Mouse (Mus musculus): ENCODE measurements around the gene Gm49416. TPM values are rescaled to one million over a fixed set of nuclear protein-coding genes. Genes with fewer than 3 reads are reported as not detected.
"Not testable (repeated sequence)": the region's sequence is repeated elsewhere in the genome, so short reads cannot be mapped to it uniquely, and the experiment has no call there.

The Gm49416 gene
- polyA plus RNA-seq, 1 experiment from 2014 or later: 2.5 TPM

- ATAC-seq (ENCODE audit: low FRiP score) (no peak), DNase-seq (ENCODE audit: low spot score) (no peak)
- WGBS: 93% methylated on average over 9 of the region's 9 CpGs
- Histone ChIP-seq H3K36me3 (replicated peaks; ENCODE audit: control insufficient read depth, insufficient read depth) (peaks cover 28% of the 10 kb centered on the region), H3K9ac (no peak overlapping the region), H3K4me1 (replicated peaks; ENCODE audit: control insufficient read depth, insufficient read depth, low read length) (peaks cover 25% of the 10 kb centered on the region), H3K4me3 (replicated peaks; ENCODE audit: low read length) (no peak overlapping the region), H3K27ac (no peak overlapping the region), H3K9me3 (ENCODE audit: control insufficient read depth, low read length) (no peaks in the 10 kb centered on the region), H3K4me2 (replicated peaks) (no peak overlapping the region), H3K27me3 (ENCODE audit: control insufficient read depth, insufficient read depth, low read length) (no peaks in the 10 kb centered on the region)
Measured at GRCm38 (mm10) chr19:8895397-8895960, 6.8 kb downstream of the Gm49416 start.

- not testable (repeated sequence) for H3K9me3 ChIP-seq (ENCODE audit: control insufficient read depth, low read length); DNase-seq (ENCODE audit: low spot score); ATAC-seq (ENCODE audit: low FRiP score); H3K27ac ChIP-seq; H3K27me3 ChIP-seq (ENCODE audit: control insufficient read depth, insufficient read depth, low read length); H3K9ac ChIP-seq; H3K4me3 ChIP-seq (replicated peaks; ENCODE audit: low read length); H3K4me2 ChIP-seq (replicated peaks)
- peaks cover 21% of the 10 kb centered on the region for H3K36me3 ChIP-seq (replicated peaks; ENCODE audit: control insufficient read depth, insufficient read depth)
- peaks cover 25% of the 10 kb centered on the region for H3K4me1 ChIP-seq (replicated peaks; ENCODE audit: control insufficient read depth, insufficient read depth, low read length)
- WGBS: 96% methylated on average over 5 of the region's 5 CpGs
Measured at GRCm38 (mm10) chr19:8896231-8896630, 7.5 kb downstream of the Gm49416 start.

GRCm38 (mm10) chr19:8897211-8897864 is 8.6 kb downstream of the Gm49416 start:
- peaks cover 25% of the 10 kb centered on the region for H3K4me1 ChIP-seq (replicated peaks; ENCODE audit: control insufficient read depth, insufficient read depth, low read length)

GRCm38 (mm10) chr19:8897865-8898495 is 9.3 kb downstream of the Gm49416 start, which contains the start of gene Ganab:
Ganab (plus strand) TSS chr19:8898071.
- no peaks in the 10 kb centered on the region for H3K9me3 ChIP-seq (ENCODE audit: control insufficient read depth, low read length)
- peak within 1 kb of the TSS; percentile 95 for H3K4me2 ChIP-seq (replicated peaks)
- H3K27me3 ChIP-seq (ENCODE audit: control insufficient read depth, insufficient read depth, low read length): no peaks in the 10 kb centered on the region
- H3K27ac ChIP-seq: peak within 1 kb of the TSS; percentile 87
- peaks cover 25% of the 10 kb centered on the region for H3K4me1 ChIP-seq (replicated peaks; ENCODE audit: control insufficient read depth, insufficient read depth, low read length)
- peak within 1 kb of the TSS; percentile 81 for H3K4me3 ChIP-seq (replicated peaks; ENCODE audit: low read length)
- under 1% methylated on average over 53 of the region's 53 CpGs for WGBS
- ATAC-seq (ENCODE audit: low FRiP score) (peak; percentile 99), DNase-seq (ENCODE audit: low spot score) (peak; percentile 95)
- peak within 1 kb of the TSS; percentile 89 for H3K9ac ChIP-seq
- peaks cover 27% of the 10 kb centered on the region for H3K36me3 ChIP-seq (replicated peaks; ENCODE audit: control insufficient read depth, insufficient read depth)

More at GRCm38 (mm10) chr19:8897211-8897864, 8.6 kb downstream of the Gm49416 start:
- 24% methylated on average over 21 of the region's 21 CpGs for WGBS
- H3K4me3 ChIP-seq (replicated peaks; ENCODE audit: low read length): peak overlapping the region; percentile 81
- not testable (repeated sequence) for H3K27me3 ChIP-seq (ENCODE audit: control insufficient read depth, insufficient read depth, low read length); H3K9me3 ChIP-seq (ENCODE audit: control insufficient read depth, low read length); DNase-seq (ENCODE audit: low spot score)
- ATAC-seq (ENCODE audit: low FRiP score): peak; percentile 61
- H3K4me2 ChIP-seq (replicated peaks): peak overlapping the region; percentile 95
- H3K36me3 ChIP-seq (replicated peaks; ENCODE audit: control insufficient read depth, insufficient read depth): peaks cover 21% of the 10 kb centered on the region
- peak overlapping the region; percentile 89 for H3K9ac ChIP-seq
- H3K27ac ChIP-seq: peak overlapping the region; percentile 82

GRCm38 (mm10) chr19:8898576-8898975 is 9.8 kb downstream of the Gm49416 start:
- peaks cover 22% of the 10 kb centered on the region for H3K4me1 ChIP-seq (replicated peaks; ENCODE audit: control insufficient read depth, insufficient read depth, low read length)
- ATAC-seq (ENCODE audit: low FRiP score) (no peak), DNase-seq (ENCODE audit: low spot score) (no peak)
- H3K27me3 ChIP-seq (ENCODE audit: control insufficient read depth, insufficient read depth, low read length): no peaks in the 10 kb centered on the region
- H3K9me3 ChIP-seq (ENCODE audit: control insufficient read depth, low read length): no peaks in the 10 kb centered on the region
- H3K27ac ChIP-seq: peak overlapping the region; percentile 87
- peak overlapping the region; percentile 89 for H3K9ac ChIP-seq
- WGBS: 13% methylated on average over 13 of the region's 13 CpGs
- peak overlapping the region; percentile 95 for H3K4me2 ChIP-seq (replicated peaks)
- H3K36me3 ChIP-seq (replicated peaks; ENCODE audit: control insufficient read depth, insufficient read depth): peaks cover 33% of the 10 kb centered on the region
- H3K4me3 ChIP-seq (replicated peaks; ENCODE audit: low read length): peak overlapping the region; percentile 81

- H3K27ac ChIP-seq: no peak overlapping the region
- H3K9ac ChIP-seq: peak overlapping the region; percentile 89
- H3K27me3 ChIP-seq (ENCODE audit: control insufficient read depth, insufficient read depth, low read length): no peaks in the 10 kb centered on the region
- DNase-seq (ENCODE audit: low spot score): no peak
- no peaks in the 10 kb centered on the region for H3K9me3 ChIP-seq (ENCODE audit: control insufficient read depth, low read length)
- WGBS: 69% methylated on average over 3 of the region's 3 CpGs
- H3K4me1 ChIP-seq (replicated peaks; ENCODE audit: control insufficient read depth, insufficient read depth, low read length): peaks cover 17% of the 10 kb centered on the region
- H3K36me3 ChIP-seq (replicated peaks; ENCODE audit: control insufficient read depth, insufficient read depth): peaks cover 38% of the 10 kb centered on the region
- H3K4me3 ChIP-seq (replicated peaks; ENCODE audit: low read length): peak overlapping the region; percentile 81
- no peak for ATAC-seq (ENCODE audit: low FRiP score)
- H3K4me2 ChIP-seq (replicated peaks): peak overlapping the region; percentile 95
Measured at GRCm38 (mm10) chr19:8899079-8899478, 10.4 kb downstream of the Gm49416 start.

- no peak overlapping the region for H3K4me2 ChIP-seq (replicated peaks)
- ATAC-seq (ENCODE audit: low FRiP score): no peak
- H3K9ac ChIP-seq: no peak overlapping the region
- no peaks in the 10 kb centered on the region for H3K27me3 ChIP-seq (ENCODE audit: control insufficient read depth, insufficient read depth, low read length)
- DNase-seq (ENCODE audit: low spot score): no peak
- H3K4me1 ChIP-seq (replicated peaks; ENCODE audit: control insufficient read depth, insufficient read depth, low read length): peaks cover 9% of the 10 kb centered on the region
- 98% methylated on average over 5 of the region's 5 CpGs for WGBS
- no peaks in the 10 kb centered on the region for H3K9me3 ChIP-seq (ENCODE audit: control insufficient read depth, low read length)
- no peak overlapping the region for H3K27ac ChIP-seq
- H3K4me3 ChIP-seq (replicated peaks; ENCODE audit: low read length): no peak overlapping the region
- peaks cover 62% of the 10 kb centered on the region for H3K36me3 ChIP-seq (replicated peaks; ENCODE audit: control insufficient read depth, insufficient read depth)
Measured at GRCm38 (mm10) chr19:8903412-8903811, 14.7 kb downstream of the Gm49416 start.

GRCm38 (mm10) chr19:8908531-8908930 is 19.8 kb downstream of the Gm49416 start:
- WGBS: 93% methylated on average over 6 of the region's 6 CpGs
- H3K36me3 ChIP-seq (replicated peaks; ENCODE audit: control insufficient read depth, insufficient read depth): peaks cover 99% of the 10 kb centered on the region
- ATAC-seq (ENCODE audit: low FRiP score): no peak
- H3K9ac ChIP-seq: no peak overlapping the region
- no peaks in the 10 kb centered on the region for H3K9me3 ChIP-seq (ENCODE audit: control insufficient read depth, low read length)
- no peak for DNase-seq (ENCODE audit: low spot score)
- H3K4me3 ChIP-seq (replicated peaks; ENCODE audit: low read length): no peak overlapping the region
- no peak overlapping the region for H3K27ac ChIP-seq
- no peaks in the 10 kb centered on the region for H3K4me1 ChIP-seq (replicated peaks; ENCODE audit: control insufficient read depth, insufficient read depth, low read length)
- no peaks in the 10 kb centered on the region for H3K27me3 ChIP-seq (ENCODE audit: control insufficient read depth, insufficient read depth, low read length)
- H3K4me2 ChIP-seq (replicated peaks): no peak overlapping the region

- H3K36me3 ChIP-seq (replicated peaks; ENCODE audit: control insufficient read depth, insufficient read depth): peaks cover 100% of the 10 kb centered on the region
- no peak overlapping the region for H3K9ac ChIP-seq
- H3K9me3 ChIP-seq (ENCODE audit: control insufficient read depth, low read length): no peaks in the 10 kb centered on the region
- H3K4me1 ChIP-seq (replicated peaks; ENCODE audit: control insufficient read depth, insufficient read depth, low read length): no peaks in the 10 kb centered on the region
- H3K27ac ChIP-seq: no peak overlapping the region
- no peak overlapping the region for H3K4me3 ChIP-seq (replicated peaks; ENCODE audit: low read length)
- 93% methylated on average over 5 of the region's 5 CpGs for WGBS
- DNase-seq (ENCODE audit: low spot score): no peak
- H3K4me2 ChIP-seq (replicated peaks): no peak overlapping the region
- ATAC-seq (ENCODE audit: low FRiP score): no peak
- H3K27me3 ChIP-seq (ENCODE audit: control insufficient read depth, insufficient read depth, low read length): no peaks in the 10 kb centered on the region
Measured at GRCm38 (mm10) chr19:8911810-8912209, 23.1 kb downstream of the Gm49416 start.

Data from hindbrain, embryonic 14.5 days (tissue).